Mouse (Mus musculus) cortical plate, adult 2 months (tissue): ENCODE measurements around the gene Bmper. TPM values are rescaled to one million over a fixed set of nuclear protein-coding genes. Genes with fewer than 3 reads are reported as not detected.

Source experiments
- H3K27ac ChIP-seq: fragments of 200-500 bp; 2 replicates; pipeline ENCODE4 v1.5.1; 2012; ENCODE audit warnings: low read length, control low read depth, inconsistent platforms; ENCODE audit not compliant: insufficient read depth
- H3K4me1 ChIP-seq: fragments of 200-500 bp; 2 replicates; pipeline ENCODE4 v1.6.1; 2011; ENCODE audit warnings: low read length; ENCODE audit not compliant: control insufficient read depth, insufficient read depth
- H3K4me3 ChIP-seq: fragments of 200-500 bp; 2 replicates; pipeline ENCODE4 v1.5.1; 2011; ENCODE audit warnings: mild to moderate bottlenecking, low read length, control low read depth; ENCODE audit not compliant: insufficient read depth
- CTCF ChIP-seq: fragments of 200-500 bp; IDR thresholded peaks from 2 replicates; pipeline ENCODE4 v1.5.1; 2011; ENCODE audit warnings: mild to moderate bottlenecking, control low read depth, low read length; ENCODE audit not compliant: insufficient read depth; ENCODE audit errors: extremely low read depth
- POLR2A ChIP-seq: fragments of 200-500 bp; IDR thresholded peaks from 2 replicates; pipeline ENCODE4 v1.6.1; 2011; ENCODE audit warnings: mild to moderate bottlenecking, low read length, control low read depth; ENCODE audit not compliant: insufficient read depth; ENCODE audit errors: extremely low read depth
- polyA plus RNA-seq: library from polyadenylated mRNA; depleted of rRNA; stranded (reverse); fragments of >200 nt; gene quantifications from 2 replicates; pipeline ENCODE4 v1.2.3, GENCODE M21; 2012

The Bmper gene
- polyA plus RNA-seq, 1 experiment, result 5.9 TPM

DNA sequence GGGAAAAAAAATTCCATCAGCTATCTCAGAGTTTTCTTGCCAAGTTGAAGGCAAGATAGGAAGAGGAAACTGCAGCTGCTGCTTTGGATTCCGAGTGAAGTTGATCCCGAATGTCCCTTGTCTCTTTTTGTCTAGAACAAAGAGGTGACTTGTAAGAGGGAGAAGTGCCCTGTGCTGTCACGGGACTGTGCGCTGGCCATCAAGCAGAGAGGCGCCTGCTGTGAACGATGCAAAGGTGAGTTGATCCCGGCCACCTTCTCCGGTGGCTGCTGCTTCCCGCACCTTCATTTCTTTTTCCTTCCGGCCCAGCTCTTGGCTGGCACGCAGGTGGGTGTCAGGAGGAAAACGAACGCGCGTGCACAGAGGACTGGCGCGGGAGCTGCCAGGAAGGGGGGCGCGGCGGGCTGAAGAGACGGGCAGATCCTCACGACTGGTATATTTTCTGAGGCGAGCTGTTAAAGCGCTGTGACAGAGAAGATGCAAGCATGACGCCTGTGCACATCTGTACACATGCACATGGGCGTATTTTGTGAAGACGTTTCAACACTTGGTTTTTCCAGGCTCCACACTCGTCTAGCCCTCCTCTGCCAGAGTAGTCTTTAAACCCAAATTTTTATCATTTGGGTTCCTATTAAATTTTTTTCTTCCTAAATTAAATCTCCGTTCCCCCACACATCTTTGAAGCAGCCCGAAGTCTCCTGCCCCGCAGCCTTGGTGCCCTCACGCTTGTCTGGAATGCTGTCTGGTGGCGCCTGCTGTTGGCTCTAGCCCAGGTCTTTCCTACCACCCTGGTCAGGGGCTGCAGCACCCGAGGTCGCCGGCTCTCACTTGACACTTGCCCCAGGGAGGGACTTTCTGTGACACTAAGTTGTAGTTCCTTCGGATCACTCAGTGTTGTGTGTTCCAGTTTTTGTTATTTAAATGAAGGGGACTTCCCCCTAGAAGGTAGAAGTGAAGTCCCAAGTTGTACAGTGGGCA is 31.6 kb downstream of the Bmper start:
- TF ChIP-seq CTCF (no peak), POLR2A (no peak)

GRCm38 (mm10) chr9:23255841-23256240 is 33.0 kb downstream of the Bmper start:
- TF ChIP-seq CTCF, result no peak
- TF ChIP-seq POLR2A, result no peak
- no peak overlapping the region for H3K27ac ChIP-seq
- no peak overlapping the region for H3K4me3 ChIP-seq
- H3K4me1 ChIP-seq, result no peaks in the 10 kb centered on the region

More for the DNA sequence above, 31.6 kb downstream of the Bmper start:
- Histone ChIP-seq H3K4me3 (peak overlapping the region; percentile 19), H3K27ac (no peak overlapping the region), H3K4me1 (no peaks in the 10 kb centered on the region)

DNA sequence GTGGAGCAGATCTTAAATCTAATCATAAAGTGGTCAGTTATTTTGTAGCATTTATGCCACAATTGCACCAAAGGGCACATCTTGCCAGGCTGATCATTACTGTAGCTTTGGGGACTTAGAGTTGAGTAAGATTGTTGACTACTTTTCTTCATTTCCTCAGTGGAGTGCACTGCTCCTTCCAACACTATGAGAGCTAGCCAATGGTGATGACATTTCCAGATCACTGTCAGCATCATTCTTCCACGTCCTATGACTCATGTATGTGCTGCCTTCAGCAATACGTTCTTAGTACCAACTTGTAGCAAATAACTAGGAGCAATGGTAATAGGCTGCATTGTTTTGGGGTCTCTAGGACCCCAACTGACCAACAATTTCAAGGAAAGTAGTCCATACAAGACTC is 33.7 kb downstream of the Bmper start:
- Histone ChIP-seq H3K4me1 (no peaks in the 10 kb centered on the region), H3K27ac (no peak overlapping the region), H3K4me3 (no peak overlapping the region)
- no peak for TF ChIP-seq CTCF
- TF ChIP-seq POLR2A, result no peak

GRCm38 (mm10) chr9:23261834-23262233 is 39.0 kb downstream of the Bmper start:
- TF ChIP-seq CTCF, result no peak
- no peak for TF ChIP-seq POLR2A
- no peak overlapping the region for H3K4me3 ChIP-seq
- H3K4me1 ChIP-seq, result no peaks in the 10 kb centered on the region
- H3K27ac ChIP-seq, result no peak overlapping the region

DNA sequence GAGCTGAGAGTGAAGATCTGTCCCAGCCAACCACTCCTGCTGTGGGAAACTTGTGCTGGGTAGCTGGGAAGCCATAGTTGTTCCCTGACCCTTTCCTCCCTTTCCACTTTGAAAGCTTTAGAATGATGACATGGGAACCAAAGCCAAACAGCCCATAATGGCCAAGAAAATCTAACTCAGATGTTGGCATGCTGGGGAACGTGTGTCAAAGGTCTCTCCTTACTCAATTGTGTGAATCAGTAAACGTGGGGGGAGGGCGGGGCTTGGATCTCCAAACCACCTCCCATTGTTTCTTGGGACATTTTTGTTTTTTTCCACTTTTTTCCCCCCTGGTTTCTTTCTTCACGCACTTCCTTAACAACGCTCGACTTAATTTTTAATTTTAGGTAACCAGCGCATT is 40.0 kb downstream of the Bmper start:
- TF ChIP-seq POLR2A, result no peak
- TF ChIP-seq CTCF, result no peak
- H3K27ac ChIP-seq, result no peak overlapping the region
- H3K4me1 ChIP-seq, result no peaks in the 10 kb centered on the region
- no peak overlapping the region for H3K4me3 ChIP-seq

DNA sequence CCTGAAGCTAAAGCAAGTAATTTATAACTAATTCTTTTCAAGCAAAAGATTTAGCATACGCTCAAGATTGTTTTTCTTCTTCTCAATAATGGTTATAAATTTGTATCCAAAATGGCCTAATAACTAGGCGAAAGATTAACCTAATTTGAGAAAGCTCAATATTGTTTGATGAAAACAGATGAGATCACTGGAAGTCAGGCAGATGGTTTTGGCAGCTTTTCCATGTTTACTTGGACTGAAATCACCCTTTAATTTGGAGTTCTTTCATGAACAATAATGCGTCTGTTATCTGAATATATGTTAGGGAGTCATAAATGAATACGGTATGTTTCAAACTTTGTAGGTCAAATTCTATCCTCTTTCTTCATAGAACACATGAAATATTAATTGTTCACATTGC is 41.6 kb downstream of the Bmper start:
- Histone ChIP-seq H3K27ac (no peak overlapping the region), H3K4me1 (peaks cover 2% of the 10 kb centered on the region; the same call in 1 of the 2 replicates), H3K4me3 (no peak overlapping the region)
- TF ChIP-seq POLR2A, result no peak
- TF ChIP-seq CTCF, result no peak

DNA sequence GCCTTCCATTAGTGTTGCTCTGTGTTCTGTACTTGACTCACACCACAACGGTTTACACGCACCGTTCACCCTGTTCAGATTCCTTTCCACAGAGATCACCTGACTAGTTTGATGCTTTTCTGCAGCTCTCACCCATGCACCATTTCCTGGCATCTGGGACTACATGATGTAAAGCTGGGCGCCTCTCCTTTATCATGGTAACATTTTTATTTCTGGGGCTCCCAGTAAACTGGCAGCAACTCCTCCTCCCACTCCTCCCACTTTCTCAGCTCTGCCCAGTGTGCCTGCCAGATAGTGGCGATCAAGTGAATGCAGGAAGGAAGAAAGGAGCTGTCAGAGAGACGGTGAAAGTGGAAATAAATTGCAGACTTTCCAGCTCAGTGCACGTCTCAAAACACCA is 45.7 kb downstream of the Bmper start:
- TF ChIP-seq POLR2A (no peak), CTCF (no peak)
- Histone ChIP-seq H3K27ac (no peak overlapping the region), H3K4me3 (no peak overlapping the region), H3K4me1 (peaks cover 2% of the 10 kb centered on the region; the same call in 1 of the 2 replicates)

GRCm38 (mm10) chr9:23269087-23269486 is 46.2 kb downstream of the Bmper start:
- H3K4me1 ChIP-seq, result peaks cover 2% of the 10 kb centered on the region; the same call in 1 of the 2 replicates
- H3K4me3 ChIP-seq, result no peak overlapping the region
- H3K27ac ChIP-seq, result no peak overlapping the region
- TF ChIP-seq CTCF, result no peak
- TF ChIP-seq POLR2A, result no peak

DNA sequence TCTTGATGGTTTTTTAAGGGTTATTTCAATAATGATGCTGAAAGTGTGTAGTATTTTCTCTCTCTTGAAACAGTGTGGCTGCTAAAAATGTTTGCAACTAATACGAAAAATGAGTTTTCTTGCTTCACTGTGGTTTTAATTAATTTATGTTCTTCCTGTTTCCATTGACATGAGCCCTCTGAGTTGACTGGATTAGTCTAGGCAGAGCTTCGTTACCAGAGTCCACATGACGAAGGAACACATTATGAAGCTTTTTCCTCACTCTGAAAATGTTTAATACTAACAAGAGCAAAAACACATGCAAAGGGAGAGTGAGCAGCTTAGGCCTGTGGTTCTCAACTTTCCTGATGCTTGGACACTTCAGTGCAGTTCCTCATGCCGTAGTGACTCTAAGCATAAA is 53.4 kb downstream of the Bmper start:
- no peak overlapping the region for H3K27ac ChIP-seq
- TF ChIP-seq POLR2A (no peak), CTCF (no peak)
- H3K4me3 ChIP-seq, result no peak overlapping the region
- no peaks in the 10 kb centered on the region for H3K4me1 ChIP-seq

- no peak overlapping the region for H3K4me3 ChIP-seq
- H3K4me1 ChIP-seq, result no peaks in the 10 kb centered on the region; the same call in 1 of the 2 replicates
- TF ChIP-seq CTCF (no peak), POLR2A (no peak)
- H3K27ac ChIP-seq, result no peak overlapping the region
Measured at GRCm38 (mm10) chr9:23284940-23285460, 62.1 kb downstream of the Bmper start.
